Mouse (Mus musculus) layer of hippocampus, postnatal 25 days (tissue): ENCODE results near the gene Tmc4. TPM values are rescaled to one million over a fixed set of nuclear protein-coding genes. Genes with fewer than 3 reads are reported as not detected.

ENCODE experiments used
- DNase-seq, 2 experiments: peaks; one replicate each; pipeline ENCODE4 v3.0.0; 2022; ENCODE audit warnings: mixed read lengths in 2 of 2, low spot score in 1 of 2; ENCODE audit errors: extremely low spot score in 1 of 2
- microRNA-seq, 2 experiments: library from miRNA; unstranded; fragments of <30 nt; microRNA quantifications; one replicate each; pipeline ENCODE4 v1.2.0; 2021
- total RNA-seq, 2 experiments: library from RNA; stranded (reverse); gene quantifications; 2 replicates each; pipeline ENCODE4 v1.2.3; 2021

Tmc4 gene
- total RNA-seq, 2 experiments from 2014 or later: 4.6 to 8.1 TPM

DNA sequence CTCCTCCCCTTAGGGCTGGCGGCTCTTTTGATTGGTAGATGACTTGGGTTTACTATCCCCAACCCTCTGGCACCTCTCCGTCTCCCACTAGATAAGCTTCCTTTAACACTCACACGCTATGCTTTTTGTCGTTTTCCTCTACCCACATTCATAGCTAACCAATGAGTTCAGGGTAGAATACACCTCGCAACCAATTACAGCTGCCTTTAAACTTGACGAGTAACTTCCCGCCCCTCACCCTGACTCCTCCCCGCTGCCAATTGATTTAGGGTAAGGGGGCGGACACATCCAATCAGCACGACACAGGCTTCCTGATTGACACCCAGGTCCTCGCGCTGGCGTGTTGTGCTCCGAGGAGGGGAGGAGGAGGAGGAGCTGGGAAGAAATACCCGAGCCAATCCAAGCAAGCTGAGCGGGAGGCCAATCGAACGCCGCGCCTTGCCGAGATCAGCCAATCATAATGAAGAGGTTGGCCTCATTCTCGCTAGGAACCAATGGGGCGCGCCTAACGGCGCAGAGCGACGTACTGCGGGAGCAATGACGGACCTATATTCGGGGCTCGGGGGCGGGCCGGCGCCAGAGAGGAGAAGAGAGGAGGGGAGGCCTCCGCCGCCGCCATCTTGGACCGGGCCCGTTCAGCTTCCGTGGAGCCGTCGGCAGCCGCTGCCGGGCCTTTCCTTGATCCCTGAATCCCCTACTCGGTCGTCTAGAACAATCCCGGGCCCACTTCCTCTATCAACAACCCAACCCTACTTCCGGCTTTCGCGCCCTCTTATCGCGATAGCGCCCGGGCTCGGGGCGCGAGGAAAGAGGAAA lies 32.5 kb downstream of the Tmc4 start, which contains the start of gene Cnot3:
Cnot3 (plus strand) TSS at position 597 of the 816 bp plus-strand sequence.
- peak; percentile 87 to 93 for DNase-seq

DNA sequence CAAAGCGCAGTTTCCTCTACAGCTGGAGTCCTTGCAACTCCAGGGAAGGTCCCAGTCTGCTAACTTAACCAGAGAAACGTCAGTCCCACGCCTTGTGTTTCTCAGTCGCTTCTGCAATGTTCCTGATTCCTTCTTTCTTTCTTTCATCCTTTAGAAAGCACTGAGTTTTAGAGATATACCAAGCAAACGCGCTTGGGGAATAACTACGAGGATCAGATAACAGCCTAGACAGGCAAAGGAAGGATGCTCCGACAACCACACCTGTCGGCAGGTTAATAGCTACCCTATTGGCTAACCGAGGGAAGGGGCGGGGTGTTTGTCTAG lies 33.0 kb downstream of the Tmc4 start:
- peak in 1 of 2 experiments; percentile 81 for DNase-seq

GRCm38 (mm10) chr7:3643843-3644242 lies 33.5 kb downstream of the Tmc4 start:
- DNase-seq: no peak

- DNase-seq: no peak
These were observed 33.9 kb downstream of the Tmc4 start for GRCm38 (mm10) chr7:3643412-3643811.

DNA sequence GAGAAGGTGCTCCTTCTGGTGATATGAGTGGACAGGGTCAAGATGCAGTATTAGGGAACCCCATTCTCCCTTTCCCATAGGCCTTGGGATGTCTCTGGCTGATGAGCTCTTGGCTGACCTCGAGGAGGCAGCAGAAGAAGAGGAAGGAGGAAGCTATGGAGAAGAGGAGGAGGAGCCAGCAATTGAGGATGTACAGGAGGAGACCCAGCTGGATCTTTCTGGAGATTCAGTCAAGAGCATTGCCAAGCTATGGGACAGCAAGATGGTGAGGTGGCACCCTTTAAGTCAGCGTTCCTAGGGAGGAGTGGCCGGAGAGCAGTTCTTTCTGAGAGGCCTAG lies 46.9 kb downstream of the Tmc4 start:
- no peak for DNase-seq

GRCm38 (mm10) chr7:3629543-3630477 lies 47.5 kb downstream of the Tmc4 start, which contains the start of the genes Tfpt and Prpf31:
Gene Tfpt, minus strand, starts transcription at chr7:3629929.
Gene Prpf31, plus strand, starts transcription at chr7:3629985.
- peak; percentile 82 to 92 for DNase-seq

- DNase-seq: no peak
These were observed 48.3 kb downstream of the Tmc4 start for GRCm38 (mm10) chr7:3629030-3629429.

DNA sequence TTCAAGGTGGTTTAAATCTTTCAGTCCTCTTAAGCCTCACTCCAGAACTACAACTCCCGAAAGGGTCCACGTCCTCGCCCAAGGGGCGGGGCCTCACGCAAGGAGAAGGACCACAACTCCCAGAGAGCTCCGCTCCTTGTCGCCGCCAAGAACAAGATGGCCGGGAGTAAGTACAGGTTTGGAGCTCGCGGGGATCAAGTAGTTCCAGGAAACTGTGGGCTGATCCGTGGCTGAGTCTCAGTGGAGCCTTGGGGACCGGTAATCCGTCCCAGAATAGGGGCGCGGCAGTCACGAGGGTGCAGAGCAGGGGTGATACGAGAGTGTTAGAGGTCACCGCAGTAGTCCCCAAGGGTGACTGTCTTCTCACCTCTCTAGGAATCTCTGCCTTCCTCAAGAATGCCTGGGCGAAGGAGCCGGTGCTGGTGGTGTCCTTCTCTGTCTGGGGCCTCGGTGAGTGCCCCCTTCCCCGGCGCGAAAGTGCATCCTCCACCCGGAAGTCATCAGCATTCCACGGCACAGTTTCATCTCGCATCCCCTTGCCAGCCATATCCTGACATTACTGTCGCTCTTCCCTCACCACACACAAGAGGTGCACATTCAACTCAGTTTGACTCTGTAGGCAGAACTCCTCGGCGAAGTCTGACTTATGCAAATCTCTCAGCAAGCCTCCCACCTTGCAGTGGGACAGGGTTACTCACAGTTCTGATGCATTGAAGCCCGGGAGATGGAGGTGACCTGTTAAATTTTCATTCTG lies 59.9 kb downstream of the Tmc4 start, which contains the start of gene Ndufa3:
Ndufa3 (plus strand) TSS at position 132 of the 754 bp plus-strand sequence.
- peak; percentile 65 to 70 for DNase-seq

DNA sequence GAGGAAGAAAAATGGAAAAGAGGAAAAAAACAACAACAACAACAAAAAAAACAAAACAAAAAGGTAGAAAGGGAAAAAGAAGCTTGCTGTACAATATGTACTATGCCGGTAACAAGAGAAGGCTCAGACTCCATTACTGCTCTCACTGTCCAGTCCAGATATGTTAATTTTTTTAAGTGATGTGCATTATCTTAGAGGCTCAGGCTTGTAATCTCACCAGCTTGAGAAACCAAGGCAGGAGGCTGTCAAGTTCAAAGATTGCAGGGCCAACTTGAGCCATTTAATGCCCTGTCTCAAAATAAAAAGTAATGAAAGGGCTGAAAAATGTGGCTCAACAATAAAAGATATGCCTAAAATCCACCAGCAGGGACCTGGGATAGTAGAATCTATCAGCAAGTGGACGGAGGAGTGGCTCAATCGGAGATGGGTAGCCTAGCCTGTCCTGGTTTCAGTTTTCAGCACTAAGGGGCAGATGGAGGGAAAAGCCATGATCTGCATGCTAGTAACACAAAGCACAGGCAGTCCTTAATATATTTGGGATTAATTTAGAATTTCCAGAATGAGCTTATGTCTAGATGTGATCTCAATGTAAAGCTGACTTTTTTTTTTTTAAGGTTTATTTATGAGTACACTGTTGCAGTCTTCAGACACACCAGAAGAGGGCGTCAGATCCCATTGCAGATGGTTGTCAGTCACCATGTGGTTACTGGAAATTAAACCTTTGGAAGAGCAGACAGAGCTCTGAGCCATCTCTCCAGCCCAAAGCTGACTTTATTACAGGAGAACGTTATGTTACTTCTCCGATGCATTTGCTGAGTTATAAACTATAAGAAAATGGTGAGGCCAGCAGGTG lies 60.7 kb downstream of the Tmc4 start:
- DNase-seq: peak in 1 of 2 experiments; percentile 53

- DNase-seq: no peak
These were observed 61.3 kb downstream of the Tmc4 start, which contains the start of gene Oscar for GRCm38 (mm10) chr7:3616057-3616388. Gene Oscar, minus strand, starts transcription at chr7:3616157.

Small RNA genes lying within 50 kb of the gene (microRNA-seq; reads per million reads assigned to microRNA genes)
- gene Mir3572: 5.2 to 7.5 reads per million in 2 experiments

Other genes starting within 250 kb of the Tmc4 start
- gene Tarm1, start 174.9 kb downstream of the Tmc4 start, total RNA-seq: not detected
- under 1 TPM; 0.54 to 0.99 TPM for gene Oscar, start 61.4 kb downstream of the Tmc4 start, total RNA-seq
- gene Ndufa3, start 60.2 kb downstream of the Tmc4 start, total RNA-seq: 100 to 1,000 TPM; 576 to 686 TPM
- gene Tfpt, start 47.6 kb downstream of the Tmc4 start, total RNA-seq: 10 to 100 TPM; 36.0 to 40.5 TPM
- 10 to 100 TPM; 51.7 to 54.2 TPM for gene Prpf31, start 47.6 kb downstream of the Tmc4 start, total RNA-seq
- 10 to 100 TPM; 49.7 to 61.3 TPM for gene Cnot3, start 32.3 kb downstream of the Tmc4 start, total RNA-seq
- gene Leng1, start 11.7 kb downstream of the Tmc4 start, total RNA-seq: 1 to 10 TPM; 5.3 to 5.5 TPM
- gene Tsen34, start 15.3 kb upstream of the Tmc4 start, total RNA-seq: 10 to 100 TPM; 75.7 to 87.8 TPM
- 100 to 1,000 TPM; 133 to 153 TPM for gene Mboat7, start 16.0 kb upstream of the Tmc4 start, total RNA-seq
- 100 to 1,000 TPM; 367 to 434 TPM for gene Rps9, start 26.4 kb upstream of the Tmc4 start, total RNA-seq
- under 1 TPM in 1 of 2 experiments, not detected in 1; 0.12 TPM for gene Pirb, start 42.8 kb upstream of the Tmc4 start, total RNA-seq
- gene Gm15448, start 148.1 kb upstream of the Tmc4 start, total RNA-seq: not detected
- not detected for gene Pira2, start 167.5 kb upstream of the Tmc4 start, total RNA-seq
- not detected for gene Gm14548, start 220.6 kb upstream of the Tmc4 start, total RNA-seq
- gene Lilra6, start 237.9 kb upstream of the Tmc4 start, total RNA-seq: not detected